Mouse (Mus musculus) erythroblast, embryonic 14.5 days (primary cell): Measurements from ENCODE around the gene Dock1.

ENCODE experiments used
- GATA1 ChIP-seq: IDR thresholded peaks from 2 replicates; pipeline ENCODE4 v1.6.1; 2012; ENCODE audit warnings: low read length, inconsistent platforms, mixed read lengths
- TAL1 ChIP-seq: IDR thresholded peaks from 3 replicates; pipeline ENCODE4 v1.6.1; 2012; ENCODE audit warnings: low read length, inconsistent platforms, mixed read lengths

- TF ChIP-seq GATA1 = no peak
- TF ChIP-seq TAL1 = no peak
Observed at GRCm38 (mm10) chr7:134800079-134800478, 129.6 kb downstream of the Dock1 start.
